27 mouse cellular contexts compared by ENCODE assay signal in genomic region chr17:75174501-75174900, GRCm38 (mm10).
"Had no signal": no experiment of that assay in that cellular context is flagged by ENCODE, and none has a peak within 500 bp of the region (broad histone marks: within the 10 kb centered on the region; RNA-seq: fewer than 3 reads in every experiment).

No protein-coding gene starts in this region.

- H3K27ac ChIP-seq: heart, embryonic 10.5 days; hindbrain, embryonic 10.5 days; hindbrain, embryonic 12.5 days; hindbrain, embryonic 14.5 days; intestine, embryonic 15.5 days; layer of hippocampus, adult 2 months; left cerebral cortex, adult 2 months; limb, embryonic 10.5 days; limb, embryonic 12.5 days; liver, embryonic 13.5 days; liver, embryonic 15.5 days had no signal

- H3K4me1 ChIP-seq: liver, embryonic 13.5 days; liver, embryonic 15.5 days had no signal

- H3K9ac ChIP-seq: heart, embryonic 12.5 days; hindbrain, embryonic 12.5 days; hindbrain, embryonic 14.5 days; intestine, embryonic 15.5 days; limb, embryonic 12.5 days; liver, embryonic 13.5 days; liver, embryonic 15.5 days; liver, postnatal 0 days had no signal

- H3K9me3 ChIP-seq: heart, embryonic 10.5 days; heart, embryonic 12.5 days; hindbrain, embryonic 10.5 days; hindbrain, embryonic 12.5 days; intestine, embryonic 15.5 days; limb, embryonic 10.5 days; limb, embryonic 12.5 days; liver, embryonic 13.5 days; liver, embryonic 15.5 days had no signal

- H3K4me3 ChIP-seq: heart, embryonic 10.5 days; heart, embryonic 12.5 days; hindbrain, embryonic 10.5 days; hindbrain, embryonic 12.5 days; intestine, embryonic 15.5 days; layer of hippocampus, adult 2 months; left cerebral cortex, adult 2 months; limb, embryonic 10.5 days; limb, embryonic 12.5 days; liver, embryonic 13.5 days; liver, embryonic 15.5 days had no signal

- DNase-seq: gastrocnemius, postnatal 14 days; gastrocnemius, postnatal 36 days; heart, postnatal 10 days; heart, postnatal 4 days; kidney, adult 18-20 months; kidney, adult 8-10 months; kidney, postnatal 10 days; kidney, postnatal 25 days; kidney, postnatal 4 days; liver; liver, embryonic 13.5 days; liver, postnatal 0 days had no signal

- H3K36me3 ChIP-seq: heart, embryonic 10.5 days; heart, embryonic 12.5 days; hindbrain, embryonic 10.5 days; hindbrain, embryonic 12.5 days; intestine, embryonic 15.5 days; limb, embryonic 10.5 days; limb, embryonic 12.5 days; liver, embryonic 13.5 days; liver, embryonic 15.5 days had no signal

- H3K27me3 ChIP-seq: heart, embryonic 12.5 days; hindbrain, embryonic 12.5 days; intestine, embryonic 15.5 days; limb, embryonic 12.5 days; liver, embryonic 13.5 days; liver, embryonic 15.5 days had no signal

- H3K4me2 ChIP-seq: heart, embryonic 12.5 days; hindbrain, embryonic 12.5 days; hindbrain, embryonic 14.5 days; intestine, embryonic 15.5 days; limb, embryonic 12.5 days; liver, embryonic 11.5 days; liver, embryonic 13.5 days; liver, embryonic 15.5 days had no signal

- ATAC-seq: hindbrain, embryonic 16.5 days; inflammation-experienced regulatory T-cells, adult 6 months; intestine, embryonic 15.5 days; intestine, postnatal 0 days; liver, postnatal 0 days had no signal
